Mouse (Mus musculus): ENCODE measurements around the gene Pon3.

Pon3 gene

GRCm38 (mm10) chr6:5180645-5181044 lies 75.4 kb downstream of the Pon3 start:
- no peak for DNase-seq (ENCODE audit: low spot score in 2 of 2)

- no peak for DNase-seq (ENCODE audit: low spot score in 2 of 2)
These were observed 76.9 kb downstream of the Pon3 start for GRCm38 (mm10) chr6:5179189-5179588.

DNA sequence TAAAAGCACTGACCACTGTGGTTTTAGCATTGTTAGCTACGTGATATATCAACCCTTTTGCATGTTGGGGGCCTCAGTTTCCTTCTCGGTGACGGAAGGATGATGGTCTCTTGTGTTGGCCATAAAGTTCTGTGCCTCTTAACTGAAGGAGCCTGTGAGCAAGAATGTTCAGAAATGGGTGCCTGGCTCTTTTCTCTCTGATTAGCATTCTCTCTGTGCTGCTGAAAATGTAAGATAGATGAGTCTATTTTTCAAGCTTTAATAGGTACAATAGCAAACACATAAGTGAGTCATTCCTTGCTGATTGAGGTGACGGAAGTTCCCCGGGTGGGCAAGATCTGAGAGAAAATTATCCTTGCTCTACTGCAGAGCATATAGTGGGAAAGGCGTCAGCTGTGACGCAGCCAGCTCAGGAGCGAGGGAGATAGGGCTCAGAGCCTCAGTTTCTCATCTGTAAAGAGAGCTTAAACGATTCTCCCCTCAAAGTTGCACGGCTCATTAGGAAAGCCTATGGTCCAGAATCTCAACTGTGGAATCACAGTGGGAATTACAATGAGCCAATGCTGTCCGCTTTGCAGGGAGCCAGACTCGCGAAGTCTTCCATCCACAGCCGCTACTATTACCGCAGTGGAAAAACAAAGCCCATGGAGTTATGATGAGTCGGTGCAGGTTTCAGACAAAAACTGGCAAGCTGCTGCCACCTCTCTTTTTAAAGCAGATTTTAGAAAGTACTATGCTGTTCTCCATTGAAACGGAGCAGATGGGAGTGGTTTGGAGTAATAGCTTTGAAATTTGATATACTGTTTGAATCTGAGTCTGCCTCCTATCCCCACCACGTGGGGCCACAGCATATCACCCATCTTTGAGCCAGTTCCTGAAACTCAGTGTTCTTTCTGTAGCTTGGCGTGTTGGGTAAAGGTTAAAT lies 77.9 kb downstream of the Pon3 start:
- peak in 1 of 2 experiments; percentile 11 for DNase-seq (ENCODE audit: low spot score in 2 of 2)

GRCm38 (mm10) chr6:5174179-5174812 lies 81.8 kb downstream of the Pon3 start:
- DNase-seq (ENCODE audit: low spot score in 2 of 2): no peak

DNA sequence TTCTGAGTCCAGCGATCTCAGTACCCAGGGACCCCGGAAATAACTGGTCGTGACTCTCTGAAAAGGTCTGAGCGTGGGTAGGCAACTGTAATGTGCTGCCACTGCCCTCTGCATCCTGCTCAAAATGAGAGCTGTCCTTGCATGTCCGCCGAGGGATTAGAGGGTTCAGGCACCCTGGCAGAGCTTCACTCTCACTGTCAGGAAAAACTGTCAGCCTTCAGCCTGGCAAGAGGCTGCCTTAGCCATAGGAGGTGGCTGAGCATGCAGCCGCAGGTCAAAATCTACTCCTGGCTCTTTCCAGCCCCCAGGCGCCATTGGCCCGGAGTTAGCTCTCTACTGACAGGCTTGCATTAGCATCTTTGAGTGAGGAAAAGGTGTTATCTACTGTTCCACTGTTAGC lies 83.5 kb downstream of the Pon3 start:
- DNase-seq (ENCODE audit: low spot score in 2 of 2): no peak

DNA sequence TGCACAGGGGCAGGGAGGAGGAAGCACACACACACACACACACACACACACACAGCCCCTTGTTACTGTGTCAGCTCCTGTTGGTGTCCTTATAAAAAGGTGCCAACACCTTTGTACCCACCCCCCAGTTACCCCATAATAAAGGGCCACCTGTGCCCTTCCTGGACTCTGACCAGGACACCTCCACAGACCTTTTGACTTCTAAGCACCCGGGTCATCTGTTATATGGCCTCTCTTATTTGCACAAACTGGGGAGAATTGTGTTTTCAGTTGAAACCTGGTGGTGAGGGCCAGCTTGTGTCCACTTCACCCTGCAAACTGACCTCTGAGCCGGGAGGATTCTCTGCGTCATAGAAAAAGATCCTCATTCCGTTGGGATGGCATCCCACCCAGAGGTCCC lies 84.7 kb downstream of the Pon3 start:
- no peak for DNase-seq (ENCODE audit: low spot score in 2 of 2)
